Mouse (Mus musculus) thymus, adult 2 months (tissue): ENCODE results near the gene B4galt2.

ENCODE experiments used
- CTCF ChIP-seq: fragments of 200-500 bp; IDR thresholded peaks from 2 replicates; pipeline ENCODE4 v1.5.1; 2012; ENCODE audit warnings: mild to moderate bottlenecking, control low read depth, low read length, moderate library complexity, borderline replicate concordance; ENCODE audit not compliant: control insufficient read depth, poor library complexity, insufficient read depth; ENCODE audit errors: extremely low read depth
- POLR2A ChIP-seq: fragments of 200-500 bp; IDR thresholded peaks from 2 replicates; pipeline ENCODE4 v1.6.1; 2012; ENCODE audit warnings: mild to moderate bottlenecking, low read length, control low read depth, moderate library complexity; ENCODE audit not compliant: control insufficient read depth, poor library complexity, insufficient read depth; ENCODE audit errors: extremely low read depth

GRCm38 (mm10) chr4:117858794-117859193 is 24.5 kb downstream of the B4galt2 start:
- peak; percentile 66; the same call in 1 of the 2 replicates for TF ChIP-seq CTCF
- no peak for TF ChIP-seq POLR2A
